Mouse (Mus musculus): Measurements from ENCODE around the gene Shc1.

DNA sequence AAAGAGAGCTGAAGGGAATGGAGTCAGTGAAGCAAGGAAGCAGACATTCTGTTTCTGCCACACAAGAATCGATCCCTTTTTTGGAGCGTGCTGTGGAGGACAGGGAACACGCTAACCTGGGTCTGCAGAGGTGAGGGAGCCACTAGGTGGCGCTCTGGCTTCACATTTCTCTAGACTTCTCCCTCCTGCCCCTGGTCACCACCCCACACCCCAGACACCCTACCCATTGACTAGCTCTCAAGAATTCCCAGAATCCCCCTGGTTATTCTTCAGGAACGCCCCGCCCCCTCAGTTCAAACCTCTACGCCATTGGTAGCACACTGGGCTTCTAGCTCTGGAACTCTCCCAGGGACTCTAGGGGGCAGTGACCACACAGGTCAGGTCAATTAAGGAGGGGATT, 31.3 kb downstream of the Shc1 start:
- TF ChIP-seq USF1 (IDR thresholded peaks at IDR 0.05; ENCODE audit: low read depth, low read length), result no peak
- TF ChIP-seq POLR2A (IDR thresholded peaks at IDR 0.05; ENCODE audit: low read depth, low read length), result no peak
- TF ChIP-seq CTCF (conservative IDR thresholded peaks at IDR 0.05 in 1 of 2, IDR thresholded peaks at IDR 0.05 in 1 of 2; ENCODE audit: low read depth in 2 of 2, low read length in 2 of 2), result peak; percentile 75 to 84
- TF ChIP-seq ELF1 (IDR thresholded peaks at IDR 0.05; ENCODE audit: low read depth, low read length), result no peak
- no peak for TF ChIP-seq EP300 (IDR thresholded peaks at IDR 0.05; ENCODE audit: low read length)
- TF ChIP-seq CHD1 (IDR thresholded peaks at IDR 0.05; ENCODE audit: low read depth, low read length), result no peak
- TF ChIP-seq MEF2A (IDR thresholded peaks at IDR 0.05; ENCODE audit: borderline replicate concordance, low read depth, low read length), result no peak
- TF ChIP-seq ZC3H11A (IDR thresholded peaks at IDR 0.05; ENCODE audit: low read depth, low read length), result no peak
- TF ChIP-seq TCF12 (IDR thresholded peaks at IDR 0.05; ENCODE audit: low read depth, low read length), result no peak
- no peak for TF ChIP-seq ZKSCAN1 (IDR thresholded peaks at IDR 0.05; ENCODE audit: borderline replicate concordance, low read depth, low read length)
- no peak for TF ChIP-seq SIN3A (IDR thresholded peaks at IDR 0.05; ENCODE audit: low read length)
- no peak for TF ChIP-seq KAT2A (IDR thresholded peaks at IDR 0.05; ENCODE audit: insufficient replicate concordance, low read length)
- TF ChIP-seq NRF1 (IDR thresholded peaks at IDR 0.05; ENCODE audit: low read depth, low read length), result no peak
